Mouse (Mus musculus): ENCODE results near the gene Slc12a6.
"Not testable (repeated sequence)": the region's sequence is repeated elsewhere in the genome, so short reads cannot be mapped to it uniquely, and the experiment has no call there.

Gene Slc12a6

DNA sequence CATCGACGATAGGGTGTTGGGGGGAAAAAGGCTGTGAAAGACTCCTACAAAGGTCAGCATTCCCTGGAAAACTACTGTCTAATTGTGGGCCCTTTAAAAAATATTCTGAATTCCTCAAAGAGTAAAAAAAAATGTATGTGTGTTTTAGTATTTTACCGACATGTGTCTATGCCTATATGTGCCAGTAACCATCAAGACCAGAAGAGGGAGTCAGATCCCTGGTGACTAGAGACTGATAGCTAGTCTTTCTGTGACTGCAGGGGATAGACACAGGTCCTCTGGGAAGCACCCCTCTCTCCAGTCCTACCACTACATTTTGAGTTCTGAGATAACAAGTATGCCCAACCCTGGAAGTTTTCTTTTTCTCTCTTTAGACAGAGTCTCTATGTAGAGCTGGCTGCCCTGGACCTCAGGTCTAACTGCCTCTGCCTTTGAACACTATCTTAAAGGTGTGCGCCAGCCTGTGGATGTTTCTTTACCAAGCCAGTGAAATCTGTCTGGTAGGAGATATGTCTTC is 2.8 kb upstream of the Slc12a6 start:
- peak; percentile 35 for DNase-seq (ENCODE audit: low spot score)

DNA sequence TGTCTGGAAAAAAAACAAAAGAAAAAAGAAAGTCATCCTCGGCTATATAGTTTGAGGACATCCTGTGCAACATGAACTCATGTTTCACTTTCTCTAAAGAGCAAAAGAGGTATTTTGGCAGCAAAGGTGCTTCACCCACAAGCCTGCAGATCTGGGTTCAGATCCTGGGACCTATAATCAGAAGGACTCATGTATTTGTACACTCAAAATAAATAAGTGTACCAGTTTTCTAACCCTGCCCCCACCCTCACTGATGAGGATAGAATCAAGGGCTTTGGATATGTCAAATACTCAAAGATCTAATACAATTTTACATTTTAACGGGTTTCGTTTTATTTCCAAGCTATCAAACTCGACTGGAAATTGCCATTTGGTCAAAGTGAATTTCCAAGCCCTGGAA is 1.3 kb upstream of the Slc12a6 start:
- no peak for DNase-seq (ENCODE audit: low spot score)

DNA sequence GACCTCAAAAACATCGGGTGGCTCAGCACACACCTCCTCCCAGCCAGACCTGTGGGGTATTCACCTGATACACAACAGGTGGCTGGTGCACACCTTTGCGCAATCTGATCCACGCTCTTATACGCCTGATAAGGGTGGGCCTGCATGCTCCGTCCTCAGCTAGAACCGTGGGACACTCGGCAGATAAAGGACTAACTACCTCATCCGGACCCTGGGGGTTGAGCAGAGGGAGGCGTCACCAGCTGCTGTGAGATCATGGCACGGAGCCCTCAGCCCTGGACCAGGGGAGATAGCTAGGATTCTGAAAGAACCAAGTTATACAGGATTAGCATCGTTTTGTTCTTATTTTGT is 592 bp downstream of the Slc12a6 start, which contains the start of gene Gm21985:
TSS of gene Gm21985 (plus strand) at position 73 of the 351 bp plus-strand sequence.
- peak; percentile 41 for DNase-seq (ENCODE audit: low spot score)

DNA sequence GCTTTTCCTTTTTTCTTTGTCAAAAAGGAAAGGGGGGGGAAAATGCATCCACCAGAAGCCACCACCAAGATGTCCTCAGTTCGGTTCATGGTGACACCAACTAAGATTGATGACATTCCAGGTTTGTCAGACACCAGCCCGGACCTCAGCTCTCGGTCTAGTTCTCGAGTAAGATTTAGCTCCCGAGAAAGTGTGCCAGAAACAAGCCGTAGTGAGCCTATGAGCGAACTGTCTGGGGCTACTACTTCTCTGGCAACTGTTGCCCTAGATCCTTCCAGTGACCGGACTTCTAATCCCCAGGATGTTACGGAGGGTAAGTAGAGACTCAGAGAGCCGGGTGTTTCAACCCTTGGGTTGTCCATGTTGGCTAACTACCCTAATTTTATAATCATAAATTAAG is 1.2 kb downstream of the Slc12a6 start:
- peak; percentile 26 for DNase-seq (ENCODE audit: low spot score)

DNA sequence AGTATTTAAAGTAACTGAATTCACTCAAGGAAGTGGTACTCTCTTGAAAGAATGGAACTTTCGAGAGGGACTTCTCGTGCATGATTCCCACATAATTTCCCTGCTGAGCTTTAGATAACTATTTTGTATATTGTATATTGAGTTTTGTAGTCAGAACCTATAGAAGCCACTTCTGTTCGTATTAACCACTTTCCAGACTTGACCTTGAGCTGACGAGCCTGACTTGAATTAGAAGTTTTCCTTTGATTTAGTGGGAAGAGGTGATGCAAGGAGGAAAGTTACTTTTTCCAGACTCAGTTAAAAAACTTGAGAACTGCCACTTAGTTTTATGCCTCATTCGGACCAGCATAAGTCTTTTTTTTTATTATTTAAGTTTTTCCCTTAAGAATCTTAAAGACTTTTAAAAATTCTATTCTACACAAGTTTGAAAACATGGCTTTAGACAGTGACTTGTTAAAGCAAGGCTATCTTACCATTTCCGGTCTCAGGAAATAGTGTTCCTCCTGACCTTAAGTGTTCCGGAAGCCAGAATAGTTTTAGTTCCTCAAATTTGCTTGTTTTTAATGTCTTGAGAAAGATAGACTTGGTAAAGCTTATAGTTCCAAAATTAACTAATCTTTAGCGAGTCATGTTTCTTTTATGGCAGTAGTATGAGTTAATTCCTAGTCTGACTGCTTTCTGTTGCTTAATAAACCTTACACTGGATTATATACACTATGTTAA is 2.1 kb downstream of the Slc12a6 start:
- DNase-seq (ENCODE audit: low spot score): no peak

DNA sequence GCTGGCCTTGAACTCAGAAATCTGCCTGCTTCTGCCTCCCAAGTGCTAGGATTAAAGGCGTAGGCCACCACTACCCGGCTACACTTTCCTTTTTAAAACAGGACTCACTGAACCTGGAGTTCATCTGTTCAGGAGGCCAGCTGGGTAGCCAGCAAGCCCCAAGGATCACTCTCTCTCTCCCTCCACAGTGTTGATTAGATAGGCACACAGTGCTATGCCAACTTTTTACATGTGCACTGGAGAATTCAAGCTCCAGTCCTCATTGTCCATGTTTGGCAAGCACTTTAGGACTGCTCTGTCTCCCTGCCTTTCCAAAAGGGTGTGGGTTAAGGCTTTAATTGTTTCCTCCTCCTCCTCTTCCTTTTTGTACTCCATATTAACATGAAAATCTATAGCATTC is 4.4 kb downstream of the Slc12a6 start:
- no peak for DNase-seq (ENCODE audit: low spot score)

DNA sequence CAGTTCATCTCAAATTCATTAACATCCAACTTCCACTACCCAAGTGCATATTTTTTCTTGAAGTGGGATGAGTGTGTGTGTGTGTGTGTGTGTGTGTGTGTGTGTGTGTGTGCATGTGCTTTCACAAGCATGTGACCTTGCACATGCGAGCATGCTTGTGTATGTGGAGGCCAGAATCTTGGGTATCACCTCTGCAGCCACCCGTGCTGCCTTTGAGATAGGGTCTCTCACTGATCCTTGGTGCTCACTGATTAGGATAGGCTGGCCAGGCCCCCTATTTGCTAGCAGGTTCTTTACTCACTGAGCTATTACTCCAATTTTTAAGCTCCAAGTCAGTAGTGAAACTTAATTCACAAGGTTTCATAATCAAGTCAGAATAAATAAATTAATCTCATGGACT is 7.3 kb downstream of the Slc12a6 start:
- no peak for DNase-seq (ENCODE audit: low spot score)

DNA sequence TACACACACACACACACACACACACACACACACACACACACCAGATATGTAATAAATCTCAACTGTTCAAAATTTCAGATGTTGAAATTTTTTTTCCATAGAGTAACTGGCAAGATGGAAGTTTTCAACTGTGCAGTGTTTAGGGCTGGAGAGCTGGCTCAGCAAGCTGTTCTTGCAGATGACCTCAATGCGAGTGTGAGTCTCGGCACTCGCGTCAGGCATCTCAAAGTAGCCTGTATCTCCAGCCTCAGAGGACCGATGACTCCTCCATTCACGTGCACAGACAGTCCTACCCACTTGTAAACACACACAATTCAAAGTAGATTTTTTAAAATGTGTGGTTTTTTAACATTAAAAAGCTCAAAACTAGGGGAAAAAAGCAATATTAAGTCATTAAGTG is 7.8 kb downstream of the Slc12a6 start:
- no peak for DNase-seq (ENCODE audit: low spot score)

DNA sequence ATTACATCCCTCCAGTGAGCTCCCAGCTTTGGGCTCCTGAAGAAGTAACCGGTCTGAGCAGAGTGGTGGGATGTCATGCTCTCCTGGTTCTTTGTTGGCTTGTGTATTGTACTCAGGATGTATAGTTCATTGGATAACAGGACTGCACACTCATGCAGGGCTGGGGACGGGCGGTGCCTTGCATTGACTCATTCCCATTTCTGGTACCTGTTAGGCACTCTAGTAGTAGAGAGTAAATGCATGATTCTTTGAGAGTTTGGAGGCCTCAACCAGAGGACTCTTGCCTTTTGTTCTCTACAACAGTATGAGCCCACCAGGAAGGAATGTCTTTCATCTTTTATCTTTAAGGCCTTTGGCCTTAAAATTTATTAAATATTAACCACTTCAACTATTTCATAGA is 11.2 kb downstream of the Slc12a6 start:
- DNase-seq (ENCODE audit: low spot score): no peak

DNA sequence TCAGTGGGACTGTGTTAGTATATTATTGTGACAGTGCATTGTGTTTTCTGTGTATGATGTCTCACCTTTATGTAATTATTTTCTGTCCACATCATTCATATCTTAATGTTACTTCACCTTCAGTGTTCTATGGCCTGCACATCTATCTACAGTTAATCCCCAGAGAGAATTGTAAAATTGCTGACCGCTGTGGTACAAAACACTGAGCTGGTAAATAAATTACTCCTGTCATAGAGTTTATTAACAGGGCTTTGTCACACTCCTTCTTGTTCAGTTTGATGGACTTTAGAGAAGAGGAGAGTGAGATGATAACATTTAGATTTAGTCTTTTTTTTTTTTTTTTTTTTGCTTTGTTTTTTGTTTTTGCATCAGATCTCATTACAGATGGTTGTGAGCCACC is 17.2 kb downstream of the Slc12a6 start:
- no peak for DNase-seq (ENCODE audit: low spot score)

DNA sequence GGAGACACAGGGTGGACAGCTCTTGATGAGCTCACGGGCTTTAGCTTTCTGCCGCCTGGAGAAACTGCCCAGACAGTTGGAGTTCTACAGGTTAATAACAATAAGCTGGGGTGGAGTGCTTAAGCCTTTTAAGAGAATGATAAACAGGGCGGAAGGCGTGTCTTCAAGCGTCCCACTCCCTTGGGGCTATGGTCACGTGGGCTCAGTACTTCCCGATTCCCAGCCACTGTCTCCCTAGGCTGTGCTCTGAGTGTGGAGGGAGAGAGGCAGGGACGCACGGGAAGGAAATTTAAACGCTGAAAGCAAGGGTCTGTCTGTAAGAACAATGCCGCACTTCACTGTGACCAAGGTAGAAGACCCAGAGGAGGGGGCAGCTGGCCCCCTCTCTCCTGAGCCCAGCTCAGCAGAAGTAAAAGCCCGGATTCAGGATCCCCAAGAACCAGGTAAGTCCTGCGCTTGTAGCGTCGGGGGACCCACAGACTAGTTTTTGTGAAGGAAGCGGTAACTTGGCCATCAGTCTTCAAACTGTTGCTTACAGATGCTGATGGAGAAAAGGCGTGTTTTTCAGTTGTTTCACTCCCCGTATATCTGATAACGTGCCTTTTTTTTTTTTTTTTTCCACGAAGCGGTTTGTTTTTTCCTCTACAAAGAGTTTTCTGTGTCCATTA is 18.9 kb downstream of the Slc12a6 start:
- no peak for DNase-seq (ENCODE audit: low spot score)

DNA sequence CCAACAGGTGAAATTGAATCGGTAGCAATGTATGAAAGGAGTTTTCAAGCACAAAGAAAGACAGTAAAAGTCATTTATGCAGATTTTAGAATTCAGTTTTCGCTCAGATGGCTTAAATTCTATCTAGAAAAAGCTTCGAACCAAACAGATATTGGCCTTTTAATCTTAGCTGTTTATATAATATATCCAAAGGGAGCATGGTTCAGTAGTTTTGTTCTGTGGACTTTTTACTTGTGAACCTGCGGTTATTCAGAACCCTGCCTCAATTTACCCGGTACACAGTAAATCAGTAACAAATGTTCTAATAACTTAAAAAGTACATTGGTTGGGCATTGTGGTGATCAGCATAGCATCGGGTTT is 19.4 kb downstream of the Slc12a6 start:
- DNase-seq (ENCODE audit: low spot score): no peak

DNA sequence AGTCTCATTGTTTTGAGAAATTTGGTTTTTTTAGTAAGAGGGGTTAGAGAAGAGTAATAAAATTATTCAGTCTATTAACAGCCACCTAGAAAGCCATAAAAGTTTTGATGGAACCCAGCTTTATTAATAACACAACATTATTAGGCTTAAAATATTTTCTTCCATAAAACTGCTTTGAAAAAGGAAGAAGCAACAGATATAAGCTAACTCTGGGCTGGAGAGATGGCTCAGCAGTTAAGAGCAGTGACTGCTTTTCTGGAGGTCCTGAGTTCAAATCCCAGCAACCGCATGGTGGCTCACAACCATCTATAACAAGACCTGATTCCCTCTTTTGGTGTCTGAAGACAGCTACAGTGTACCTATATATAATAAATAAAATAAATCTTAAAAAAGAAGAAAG is 20.4 kb downstream of the Slc12a6 start:
- DNase-seq (ENCODE audit: low spot score): not testable (repeated sequence)

DNA sequence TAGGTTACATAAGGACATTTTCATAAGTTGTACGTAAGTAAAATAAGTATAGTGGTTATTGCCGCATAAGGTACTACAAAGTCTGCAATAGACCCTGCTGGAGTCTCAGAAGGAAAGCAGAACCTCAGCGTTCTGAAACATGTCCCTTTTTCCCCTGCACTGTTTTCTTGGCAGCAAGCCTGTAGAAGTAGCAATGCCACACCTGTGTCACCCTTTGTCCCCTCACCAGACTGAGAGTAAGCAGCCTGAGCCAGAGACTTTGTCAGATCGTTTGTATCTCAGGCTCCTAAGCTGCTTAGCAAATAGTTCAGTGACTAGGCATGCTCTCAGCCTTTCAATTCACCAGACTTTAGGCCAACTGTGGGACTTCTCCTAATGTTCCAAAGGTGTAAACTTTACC is 21.4 kb downstream of the Slc12a6 start:
- no peak for DNase-seq (ENCODE audit: low spot score)

DNA sequence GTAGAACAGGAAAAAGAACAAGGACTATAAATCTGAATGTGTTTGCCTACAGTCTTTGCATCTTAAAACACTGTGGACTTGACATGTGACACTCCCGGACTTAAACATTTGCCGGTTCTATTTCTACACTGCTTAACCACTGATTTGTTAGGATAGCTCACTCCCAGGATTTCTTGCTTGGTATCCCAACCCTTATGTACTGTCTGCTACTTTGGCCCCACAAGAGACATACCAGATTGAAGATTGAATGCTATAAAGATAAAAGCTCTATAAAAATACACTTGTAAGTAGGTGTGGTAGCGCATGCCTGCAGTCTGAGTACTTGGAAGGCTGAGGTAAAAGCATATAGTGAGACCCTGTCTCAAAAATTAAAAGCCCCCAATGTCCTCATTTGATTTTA is 23.9 kb downstream of the Slc12a6 start:
- DNase-seq (ENCODE audit: low spot score): no peak

DNA sequence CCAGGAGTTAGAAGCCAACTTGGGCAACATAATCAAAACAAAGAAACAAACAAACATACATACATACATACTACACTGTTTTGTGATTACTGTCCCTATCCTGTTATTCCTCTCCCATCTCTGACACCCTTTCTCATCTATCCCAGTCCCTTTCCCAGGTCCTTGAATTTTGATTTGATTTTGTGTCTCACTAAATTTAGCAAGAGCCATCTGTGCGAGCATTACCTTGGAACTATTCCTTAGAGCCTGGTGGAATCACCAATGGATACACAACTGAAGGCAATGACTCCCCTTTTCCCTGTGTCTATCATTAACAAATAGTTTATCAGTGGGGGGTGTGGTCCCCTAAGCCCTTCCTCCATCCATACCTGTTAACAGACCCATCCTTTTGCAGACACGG is 27.2 kb downstream of the Slc12a6 start:
- DNase-seq (ENCODE audit: low spot score): no peak

DNA sequence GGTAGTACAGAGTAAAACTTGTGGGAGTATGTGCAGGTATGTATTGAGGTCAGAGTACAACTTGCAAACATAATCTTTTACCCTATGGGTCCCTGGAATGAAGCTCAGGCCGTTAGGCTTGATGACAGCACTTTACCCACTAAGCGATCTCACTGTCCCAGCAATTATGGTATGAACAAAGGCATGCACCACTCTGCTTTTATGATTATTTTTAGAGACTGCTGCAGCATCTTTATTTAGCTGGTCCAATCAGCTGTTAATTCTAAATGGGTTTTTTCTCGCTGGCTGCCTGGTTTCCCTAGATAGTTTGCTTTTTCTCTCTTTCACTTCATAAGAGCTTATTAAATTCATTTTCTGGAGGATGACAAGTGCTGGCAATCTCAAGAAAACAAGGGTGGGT is 30.6 kb downstream of the Slc12a6 start:
- DNase-seq (ENCODE audit: low spot score): no peak

DNA sequence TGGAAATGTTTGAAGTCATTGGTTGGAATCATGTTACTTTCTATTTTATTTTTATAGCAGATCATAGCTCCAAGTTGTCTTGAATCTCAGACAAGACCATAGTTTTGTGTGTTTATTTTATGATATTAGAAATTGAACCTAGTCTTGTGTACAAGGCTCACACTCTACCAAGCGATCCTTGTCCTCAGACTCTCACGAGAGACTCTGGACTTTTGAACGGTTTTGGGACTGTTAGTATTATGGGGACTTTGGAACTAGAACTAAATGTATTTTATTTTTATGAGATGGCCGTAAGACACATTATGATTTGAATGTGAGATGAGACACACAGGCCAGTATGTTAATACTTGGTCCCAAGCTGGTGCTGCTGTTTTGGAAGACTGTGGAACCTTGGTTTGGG is 32.6 kb downstream of the Slc12a6 start:
- DNase-seq (ENCODE audit: low spot score): no peak

DNA sequence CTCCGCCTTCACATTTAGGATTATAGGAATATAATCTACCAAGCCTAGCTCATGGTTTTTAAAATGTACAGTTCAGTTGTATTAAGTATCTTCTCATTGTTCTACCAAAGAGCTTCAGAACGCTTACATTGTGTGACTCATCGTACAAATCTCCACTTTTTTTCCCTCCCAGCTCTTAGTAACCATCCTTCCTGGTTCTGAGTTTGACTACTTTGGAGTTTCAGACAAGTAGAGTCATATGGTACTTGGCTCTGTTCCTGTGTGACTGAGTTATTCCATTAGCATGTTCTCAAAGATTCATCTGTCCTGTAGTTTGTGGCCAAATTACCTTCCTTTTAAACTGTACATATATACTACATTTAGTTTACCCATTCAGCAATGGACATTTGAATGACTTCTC is 43.0 kb downstream of the Slc12a6 start:
- DNase-seq (ENCODE audit: low spot score): no peak

DNA sequence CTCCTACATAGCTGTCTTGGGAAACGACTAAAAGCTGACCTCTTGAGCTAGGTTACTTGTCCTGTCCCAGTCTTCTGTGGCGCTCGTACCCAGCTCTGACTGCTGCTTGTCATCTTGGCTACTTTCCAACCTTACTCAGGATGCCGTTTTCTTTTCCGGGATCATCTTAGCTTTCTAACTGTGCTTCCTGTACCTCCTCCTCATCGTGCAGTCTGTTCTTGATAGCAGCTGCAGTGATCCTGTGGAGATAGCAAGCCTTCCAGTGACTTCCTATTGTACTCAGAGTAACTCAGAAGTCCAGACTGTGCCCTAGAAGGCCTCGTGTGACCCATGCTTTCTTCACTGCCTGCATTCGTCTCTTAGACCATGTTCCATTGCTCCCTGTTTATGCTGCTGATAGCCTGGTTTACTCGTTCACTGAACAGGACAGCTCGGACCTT is 43.6 kb downstream of the Slc12a6 start:
- DNase-seq (ENCODE audit: low spot score): peak; percentile 11

DNA sequence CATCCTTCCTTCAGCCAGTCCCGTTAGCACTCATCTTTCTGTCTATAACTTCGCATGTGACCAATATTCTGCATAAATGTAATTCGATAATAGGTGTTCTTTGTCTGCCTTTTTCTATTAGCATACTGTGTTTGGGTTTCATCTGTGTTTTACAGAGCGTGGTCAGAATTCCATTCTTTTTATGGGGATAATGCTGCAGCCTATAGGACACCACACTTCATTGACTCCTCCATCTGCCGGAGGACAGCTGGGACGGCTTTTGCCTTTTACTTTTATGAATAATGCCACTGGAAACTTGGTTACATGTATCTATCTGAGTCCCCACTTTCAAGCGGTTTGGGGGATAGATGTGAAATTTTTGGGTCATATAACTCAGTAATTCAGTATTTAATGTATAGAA is 50.0 kb downstream of the Slc12a6 start:
- no peak for DNase-seq (ENCODE audit: low spot score)

DNA sequence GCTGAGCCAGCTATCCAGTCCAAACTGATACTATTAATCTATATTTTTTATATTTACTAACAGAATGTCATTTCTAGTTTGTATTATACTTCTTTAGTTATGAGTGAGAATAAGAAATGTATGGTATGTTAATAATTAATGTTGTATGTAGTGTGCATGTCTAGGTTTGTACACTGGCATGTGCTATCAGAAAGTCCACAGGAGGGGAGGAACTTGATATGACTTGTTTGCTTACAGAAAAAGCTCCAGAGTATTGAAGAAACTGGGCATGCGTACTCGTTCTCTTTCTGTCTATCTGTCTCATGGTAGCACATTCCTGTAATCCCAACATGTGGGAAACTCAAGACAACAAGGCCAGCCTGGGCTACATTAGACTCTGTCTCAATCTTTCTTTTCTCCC is 52.6 kb downstream of the Slc12a6 start:
- DNase-seq (ENCODE audit: low spot score): no peak

DNA sequence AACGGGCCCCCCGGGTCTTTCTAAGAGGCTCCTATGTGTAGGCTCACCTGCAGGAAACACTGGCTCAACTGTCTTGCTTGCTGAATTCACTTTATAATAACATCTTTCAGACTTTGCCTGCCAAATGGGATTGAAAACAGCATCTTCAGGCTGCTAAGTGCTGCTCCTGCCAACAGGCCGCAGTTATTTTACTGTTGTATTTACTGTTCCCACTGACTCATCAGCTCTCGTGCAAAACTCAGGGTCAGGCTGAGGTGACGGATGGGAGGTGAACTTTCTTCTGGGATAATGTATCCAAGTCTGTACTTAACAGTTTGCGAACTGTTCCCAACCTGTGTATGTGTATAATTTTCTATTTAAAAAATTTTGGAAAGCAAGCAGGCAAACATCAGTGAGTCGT is 53.3 kb downstream of the Slc12a6 start:
- DNase-seq (ENCODE audit: low spot score): peak; percentile 61

Measured in adipocyte (in vitro differentiated cells).